Comparison of ENCODE assay signal across 10 mouse cellular contexts in the genomic region with DNA sequence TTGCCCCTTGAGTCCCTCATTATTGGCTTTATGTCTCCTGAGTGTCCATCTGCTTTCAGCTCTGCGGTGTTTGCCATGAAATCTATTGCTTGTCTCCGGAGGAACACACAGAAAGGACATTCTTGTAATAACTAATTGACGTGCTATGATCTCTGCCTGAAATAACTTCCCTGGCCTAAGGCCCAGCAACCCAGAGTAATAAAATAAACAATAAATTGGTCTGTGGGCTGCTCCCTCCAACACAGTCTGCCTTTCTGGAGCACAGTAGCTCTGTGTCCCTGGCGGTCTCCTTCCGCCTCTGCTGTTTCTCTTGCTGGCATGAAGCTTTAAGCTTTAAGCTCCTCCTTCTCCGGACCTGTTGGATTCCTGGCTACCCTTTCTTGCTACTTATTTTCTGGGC. TPM values are rescaled to one million over a fixed set of nuclear protein-coding genes. Genes with fewer than 3 reads are reported as not detected.
DNase-seq lines count a peak whose midpoint lies in the region; ATAC-seq and TF ChIP-seq lines count a peak whose summit lies in the region.
"Had no signal": no experiment of that assay in that cellular context is flagged by ENCODE, and none has a peak within 500 bp of the region (broad histone marks: within the 10 kb centered on the region; RNA-seq: fewer than 3 reads in every experiment).

No protein-coding gene starts in this region.

- no peak overlapping the region for H3K4me2 ChIP-seq in heart, postnatal 0 days (ENCODE audit: low read depth, low read length)
- H3K4me2 ChIP-seq in intestine, embryonic 16.5 days (ENCODE audit: low read depth, low read length): no peak overlapping the region
- no peak overlapping the region for H3K4me2 ChIP-seq in forebrain, embryonic 13.5 days
- H3K4me2 ChIP-seq: embryonic facial prominence, embryonic 12.5 days had no signal

- no peak overlapping the region for H3K9ac ChIP-seq in heart, postnatal 0 days (replicated peaks; ENCODE audit: low read depth, low read length)
- no peak overlapping the region for H3K9ac ChIP-seq in intestine, embryonic 16.5 days (ENCODE audit: low read depth, low read length)
- H3K9ac ChIP-seq in forebrain, embryonic 13.5 days: no peak overlapping the region
- H3K9ac ChIP-seq: embryonic facial prominence, embryonic 12.5 days had no signal

- no peaks in the 10 kb centered on the region for H3K9me3 ChIP-seq in heart, postnatal 0 days (replicated peaks; ENCODE audit: control insufficient read depth, low read length)
- H3K9me3 ChIP-seq in heart, embryonic 10.5 days: no peaks in the 10 kb centered on the region
- H3K9me3 ChIP-seq in intestine, embryonic 16.5 days (ENCODE audit: control insufficient read depth, low read length): no peaks in the 10 kb centered on the region
- no peaks in the 10 kb centered on the region for H3K9me3 ChIP-seq in forebrain, embryonic 13.5 days (replicated peaks)
- H3K9me3 ChIP-seq: embryonic facial prominence, embryonic 12.5 days had no signal

- H3K4me1 ChIP-seq in heart, postnatal 0 days (ENCODE audit: control insufficient read depth, insufficient read depth): no peaks in the 10 kb centered on the region; the same call in 1 of the 2 replicates
- peaks cover 8% of the 10 kb centered on the region for H3K4me1 ChIP-seq in heart, embryonic 10.5 days
- H3K4me1 ChIP-seq in intestine, embryonic 16.5 days (ENCODE audit: control insufficient read depth, insufficient read depth, low read length): peaks cover 17% of the 10 kb centered on the region
- peaks cover 10% of the 10 kb centered on the region for H3K4me1 ChIP-seq in forebrain, embryonic 13.5 days
- H3K4me1 ChIP-seq: embryonic facial prominence, embryonic 12.5 days had no signal

- H3K36me3 ChIP-seq in heart, postnatal 0 days (replicated peaks; ENCODE audit: control insufficient read depth, insufficient read depth, low read length): no peaks in the 10 kb centered on the region
- no peaks in the 10 kb centered on the region for H3K36me3 ChIP-seq in heart, embryonic 10.5 days
- no peaks in the 10 kb centered on the region for H3K36me3 ChIP-seq in intestine, embryonic 16.5 days (ENCODE audit: control insufficient read depth, insufficient read depth, low read length)
- no peaks in the 10 kb centered on the region for H3K36me3 ChIP-seq in forebrain, embryonic 13.5 days (ENCODE audit: poor library complexity, severe bottlenecking)
- H3K36me3 ChIP-seq: embryonic facial prominence, embryonic 12.5 days had no signal

- no peak overlapping the region for H3K4me3 ChIP-seq in heart, postnatal 0 days (ENCODE audit: low read depth, low read length)
- H3K4me3 ChIP-seq in heart, embryonic 10.5 days: no peak overlapping the region
- H3K4me3 ChIP-seq in intestine, embryonic 16.5 days (ENCODE audit: low read length): no peak overlapping the region
- peak overlapping the region; percentile 50 for H3K4me3 ChIP-seq in layer of hippocampus, adult 2 months
- H3K4me3 ChIP-seq in forebrain, embryonic 13.5 days: no peak overlapping the region
- H3K4me3 ChIP-seq: embryonic facial prominence, embryonic 12.5 days had no signal

- H3K27me3 ChIP-seq in heart, postnatal 0 days (ENCODE audit: control insufficient read depth, insufficient read depth, low read length): no peaks in the 10 kb centered on the region
- no peaks in the 10 kb centered on the region for H3K27me3 ChIP-seq in heart, embryonic 10.5 days (ENCODE audit: insufficient read depth, poor library complexity, severe bottlenecking)
- H3K27me3 ChIP-seq in intestine, embryonic 16.5 days (replicated peaks; ENCODE audit: control insufficient read depth, insufficient read depth, low read length): peaks cover 8% of the 10 kb centered on the region; the same call in 1 of the 2 replicates
- no peaks in the 10 kb centered on the region for H3K27me3 ChIP-seq in forebrain, embryonic 13.5 days
- H3K27me3 ChIP-seq: embryonic facial prominence, embryonic 12.5 days had no signal

- no peak for TF ChIP-seq EP300 in heart, postnatal 0 days (IDR thresholded peaks at IDR 0.05; ENCODE audit: low read depth)

- intact Hi-C loops in gastrocnemius, postnatal 36 days (cut with DNase I): no loop called here

- DNase-seq in heart, postnatal 0 days (ENCODE audit: low spot score): no peak
- no peak for DNase-seq in heart, embryonic 10.5 days (ENCODE audit: low spot score)
- DNase-seq in layer of hippocampus, adult 2 months (ENCODE audit: low spot score in 2 of 2): peak; percentile 45 to 60
- DNase-seq in lung, postnatal 36 days: peak; percentile 68
- DNase-seq in gastrocnemius, postnatal 36 days: no peak

- 0 out of 2 replicates have a peak overlapping the region, but pooled peaks have one; percentile 20 for H3K27ac ChIP-seq in heart, postnatal 0 days (ENCODE audit: low read depth)
- H3K27ac ChIP-seq in heart, embryonic 10.5 days: no peak overlapping the region
- H3K27ac ChIP-seq in intestine, embryonic 16.5 days (ENCODE audit: low read length): peak overlapping the region; percentile 72
- H3K27ac ChIP-seq in layer of hippocampus, adult 2 months: peak overlapping the region; percentile 68
- H3K27ac ChIP-seq in forebrain, embryonic 13.5 days: no peak overlapping the region
- H3K27ac ChIP-seq: embryonic facial prominence, embryonic 12.5 days had no signal

- TF ChIP-seq CTCF in heart, postnatal 0 days (IDR thresholded peaks at IDR 0.05; ENCODE audit: low read depth): no peak
- TF ChIP-seq CTCF in layer of hippocampus, adult 2 months (conservative IDR thresholded peaks at IDR 0.05): peak; percentile 57

- no peak for ATAC-seq in heart, postnatal 0 days (ENCODE audit: insufficient read depth, low read depth)
- ATAC-seq in intestine, embryonic 16.5 days: peak; percentile 76
- no peak for ATAC-seq in forebrain, embryonic 13.5 days
- no peak for ATAC-seq in monocyte, adult 5-6 weeks (replicated peaks; ENCODE audit: insufficient number of reproducible peaks, low FRiP score, low TSS enrichment, poor library complexity, severe bottlenecking)
- ATAC-seq: midbrain, embryonic 16.5 days had no signal

- WGBS in heart, postnatal 0 days: 43% methylated on average over 6 of the region's 6 CpGs
- WGBS in heart, embryonic 10.5 days: 80% methylated on average over 6 of the region's 6 CpGs
- 29% methylated on average over 6 of the region's 6 CpGs for WGBS in intestine, embryonic 16.5 days
- 83% methylated on average over 6 of the region's 6 CpGs for WGBS in forebrain, embryonic 13.5 days

RNA-seq across cellular contexts. Expression of gene Ehd3, which starts 4.5 kb away (rescaled TPM):
- 4.2 and 6.7 TPM in 2 replicates for total RNA-seq in heart, postnatal 0 days (2014; rRNA removed; ENCODE audit: low replicate concordance)
- 1.7 and 1.8 TPM in 2 replicates for polyA plus RNA-seq in heart, postnatal 0 days (2015; fragmentation: Nextera tagmentation; extraction: Ambion mirVana)
- polyA plus RNA-seq in heart, embryonic 10.5 days (2016; fragmentation: Nextera tagmentation; extraction: Ambion mirVana): 4.6 and 12.5 TPM in 2 replicates
- polyA plus RNA-seq in intestine, embryonic 16.5 days (2015; fragmentation: Nextera tagmentation; extraction: Ambion mirVana): 6.3 and 6.6 TPM in 2 replicates
- 100 to 1,000 TPM; 147 to 150 TPM for total RNA-seq in layer of hippocampus, adult 2 months (2021)
- 6.4 and 7.5 TPM in 2 replicates for polyA plus RNA-seq in forebrain, embryonic 13.5 days (2015; fragmentation: Nextera tagmentation; extraction: Ambion mirVana)
- 3.0 to 10.0 TPM (median 3.4 TPM) in 3 replicates for total RNA-seq in monocyte, adult 5-6 weeks (2017)
- total RNA-seq in gastrocnemius, postnatal 36 days (2021): 1 to 10 TPM; 3.4 to 3.6 TPM

Comparison
In these comparisons a context has a peak if more than half of its experiments do, and no peak if none do; other contexts are left out.
1. H3K27ac ChIP-seq: peak in heart, postnatal 0 days (single experiment), intestine, embryonic 16.5 days (single experiment) and layer of hippocampus, adult 2 months (single experiment); none in heart, embryonic 10.5 days (single experiment) and forebrain, embryonic 13.5 days (single experiment).
2. DNase-seq: peak in layer of hippocampus, adult 2 months (2 of 2) and lung, postnatal 36 days (single experiment); none in heart, postnatal 0 days (single experiment), heart, embryonic 10.5 days (single experiment) and gastrocnemius, postnatal 36 days (0 of 2).
3. RNA of gene Ehd3, which starts 4.5 kb away (total RNA-seq): 147 to 150 TPM in layer of hippocampus, adult 2 months; 4.2 to 6.7 TPM in heart, postnatal 0 days, 3.4 to 3.6 TPM in gastrocnemius, postnatal 36 days and 3.0 to 10.0 TPM in monocyte, adult 5-6 weeks; every median in the first group is over 10 times any median in the second.